Mouse (Mus musculus): ENCODE measurements around the gene Klf11. TPM values are rescaled to one million over a fixed set of nuclear protein-coding genes. Genes with fewer than 3 reads are reported as not detected.
"Not testable (repeated sequence)": the region's sequence is repeated elsewhere in the genome, so short reads cannot be mapped to it uniquely, and the experiment has no call there.

Klf11 gene
- polyA plus RNA-seq, 2 experiments, result 12.1 to 13.3 TPM

DNA sequence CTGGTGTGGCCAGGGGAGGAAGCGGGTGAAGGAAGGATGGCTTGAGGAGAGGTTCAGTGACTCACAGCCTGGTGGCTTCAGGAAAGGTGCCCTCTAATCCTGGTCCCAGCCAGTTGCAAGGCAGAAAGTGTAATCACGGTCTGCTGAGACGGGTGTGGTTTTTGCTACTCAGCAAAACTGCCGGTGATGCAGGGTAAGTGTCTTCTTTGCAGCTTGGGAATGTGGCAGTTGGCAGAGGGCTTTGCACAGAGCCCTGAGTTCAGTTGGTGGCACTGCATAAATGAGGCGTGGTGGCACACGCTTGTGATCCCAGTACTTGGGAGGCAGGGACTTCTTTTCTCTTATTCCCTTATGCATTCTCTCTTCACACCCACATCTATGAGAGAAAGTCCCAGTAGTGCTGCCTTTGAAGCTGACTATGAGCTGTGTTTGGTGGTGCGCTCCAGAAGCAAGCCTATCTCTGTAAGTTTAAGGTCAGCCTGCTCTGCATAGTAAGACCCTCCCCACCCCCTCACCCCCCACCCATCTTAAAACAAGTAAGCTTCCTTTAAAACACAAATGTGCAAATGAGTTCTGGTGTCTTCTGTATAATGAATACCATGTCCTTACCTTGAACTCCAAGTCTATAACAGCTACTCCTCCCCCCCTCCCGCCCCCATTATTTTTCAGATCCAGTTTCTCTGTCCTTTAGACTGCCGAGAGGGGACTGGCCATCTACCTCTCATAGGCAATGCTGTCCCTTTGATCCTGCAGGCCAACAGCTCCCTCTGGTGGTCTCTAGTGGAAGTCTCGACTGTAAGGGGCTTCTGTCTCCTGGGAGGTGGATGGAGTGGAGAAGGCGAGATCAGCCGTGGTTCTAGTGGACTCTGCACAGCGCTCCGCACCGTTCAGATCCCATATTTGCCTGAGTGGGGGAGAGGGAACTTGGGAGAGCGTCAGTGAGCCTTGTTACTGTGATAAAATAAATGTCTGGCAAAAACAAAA, 45.7 kb downstream of the Klf11 start:
- DNase-seq (ENCODE audit: low spot score) (peak; percentile 85), ATAC-seq (ENCODE audit: low FRiP score, low read depth) (peak; percentile 84)
- 38% methylated on average over 16 of the region's 16 CpGs for WGBS
- Histone ChIP-seq H3K27ac (replicated peaks; ENCODE audit: low read depth, low read length) (no peak overlapping the region), H3K4me1 (ENCODE audit: control insufficient read depth, insufficient read depth, low read length) (no peaks in the 10 kb centered on the region), H3K27me3 (ENCODE audit: control insufficient read depth, insufficient read depth, low read length) (no peaks in the 10 kb centered on the region), H3K36me3 (ENCODE audit: control insufficient read depth, insufficient read depth, low read length) (no peaks in the 10 kb centered on the region), H3K4me3 (replicated peaks; ENCODE audit: low read length) (no peak overlapping the region), H3K9me3 (ENCODE audit: control insufficient read depth, low read length) (no peaks in the 10 kb centered on the region), H3K4me2 (replicated peaks; ENCODE audit: low read depth, low read length, severe bottlenecking) (no peak overlapping the region), H3K9ac (ENCODE audit: low read depth, low read length, severe bottlenecking) (no peak overlapping the region)
- no peak for TF ChIP-seq POLR2A (IDR thresholded peaks at IDR 0.05; ENCODE audit: borderline replicate concordance, extremely low read depth, insufficient read depth, insufficient read length)

DNA sequence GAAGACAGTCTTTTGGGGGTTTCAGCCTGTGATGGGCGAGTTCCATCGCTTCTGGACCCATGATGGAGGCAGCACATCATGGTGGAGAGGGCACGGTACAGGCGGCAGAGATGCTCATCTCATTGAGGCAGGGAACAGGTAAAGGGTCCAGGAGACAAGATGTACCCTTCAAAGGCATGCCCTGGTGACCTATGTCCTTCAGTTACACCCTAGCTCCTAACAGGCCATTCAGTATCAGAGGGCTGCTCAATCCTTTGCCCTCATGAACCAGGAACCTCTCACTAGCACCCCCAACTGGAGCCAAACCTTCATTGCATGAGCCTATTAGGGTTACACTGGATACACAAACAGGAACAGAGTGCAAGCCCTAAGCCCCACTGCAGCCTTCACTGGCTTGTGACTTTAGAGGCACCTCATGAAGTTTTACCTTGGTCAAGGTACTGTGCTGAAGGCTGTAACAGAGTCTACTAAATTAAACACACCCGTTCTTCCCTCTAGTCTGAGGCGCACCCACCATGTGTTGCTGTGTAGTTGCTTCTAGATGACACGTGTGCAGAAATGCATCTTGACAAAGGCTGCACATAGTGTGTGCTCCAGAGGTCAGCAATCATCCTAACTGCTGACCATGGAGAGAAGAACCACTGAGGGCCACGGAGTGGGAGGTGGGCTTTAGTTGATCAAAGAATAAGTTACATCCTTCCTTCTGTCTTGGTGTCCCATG, 46.6 kb downstream of the Klf11 start:
- DNase-seq (ENCODE audit: low spot score) (no peak), ATAC-seq (ENCODE audit: low FRiP score, low read depth) (no peak)
- TF ChIP-seq POLR2A (IDR thresholded peaks at IDR 0.05; ENCODE audit: borderline replicate concordance, extremely low read depth, insufficient read depth, insufficient read length), result no peak
- Histone ChIP-seq H3K4me2 (replicated peaks; ENCODE audit: low read depth, low read length, severe bottlenecking) (no peak overlapping the region), H3K9me3 (ENCODE audit: control insufficient read depth, low read length) (no peaks in the 10 kb centered on the region), H3K27ac (replicated peaks; ENCODE audit: low read depth, low read length) (no peak overlapping the region), H3K4me3 (replicated peaks; ENCODE audit: low read length) (no peak overlapping the region), H3K36me3 (ENCODE audit: control insufficient read depth, insufficient read depth, low read length) (no peaks in the 10 kb centered on the region), H3K27me3 (ENCODE audit: control insufficient read depth, insufficient read depth, low read length) (no peaks in the 10 kb centered on the region), H3K4me1 (ENCODE audit: control insufficient read depth, insufficient read depth, low read length) (no peaks in the 10 kb centered on the region), H3K9ac (ENCODE audit: low read depth, low read length, severe bottlenecking) (no peak overlapping the region)
- WGBS, result 53% methylated on average over 8 of the region's 8 CpGs

DNA sequence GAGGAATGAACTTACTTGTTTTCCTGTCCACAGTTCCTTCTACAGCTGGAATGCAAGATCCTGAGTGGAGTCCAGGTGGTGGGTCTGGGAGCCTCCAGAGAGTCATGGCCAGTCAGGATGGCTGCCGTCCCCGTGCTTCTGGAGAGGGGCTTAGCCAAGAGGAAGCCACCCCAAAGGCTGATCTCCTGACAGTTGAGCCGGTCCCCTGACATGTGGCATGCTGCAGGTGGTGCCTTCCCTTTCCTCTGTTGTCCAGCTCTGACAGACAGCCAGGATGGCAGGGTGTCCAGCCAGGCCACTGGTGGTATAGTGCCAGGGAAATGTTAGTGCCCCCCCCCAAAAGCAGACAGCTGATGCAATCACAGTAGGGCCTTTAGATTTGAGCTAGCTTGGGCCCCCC, 47.4 kb downstream of the Klf11 start:
- no peak overlapping the region for H3K27ac ChIP-seq (replicated peaks; ENCODE audit: low read depth, low read length)
- H3K4me2 ChIP-seq (replicated peaks; ENCODE audit: low read depth, low read length, severe bottlenecking), result no peak overlapping the region
- H3K9ac ChIP-seq (ENCODE audit: low read depth, low read length, severe bottlenecking), result no peak overlapping the region
- DNase-seq (ENCODE audit: low spot score), result no peak
- WGBS, result 76% methylated on average over 3 of the region's 3 CpGs
- no peaks in the 10 kb centered on the region for H3K4me1 ChIP-seq (ENCODE audit: control insufficient read depth, insufficient read depth, low read length)
- no peak overlapping the region for H3K4me3 ChIP-seq (replicated peaks; ENCODE audit: low read length)
- no peak for ATAC-seq (ENCODE audit: low FRiP score, low read depth)
- TF ChIP-seq POLR2A (IDR thresholded peaks at IDR 0.05; ENCODE audit: borderline replicate concordance, extremely low read depth, insufficient read depth, insufficient read length), result no peak
- no peaks in the 10 kb centered on the region for H3K36me3 ChIP-seq (ENCODE audit: control insufficient read depth, insufficient read depth, low read length)
- no peaks in the 10 kb centered on the region for H3K27me3 ChIP-seq (ENCODE audit: control insufficient read depth, insufficient read depth, low read length)
- no peaks in the 10 kb centered on the region for H3K9me3 ChIP-seq (ENCODE audit: control insufficient read depth, low read length)

DNA sequence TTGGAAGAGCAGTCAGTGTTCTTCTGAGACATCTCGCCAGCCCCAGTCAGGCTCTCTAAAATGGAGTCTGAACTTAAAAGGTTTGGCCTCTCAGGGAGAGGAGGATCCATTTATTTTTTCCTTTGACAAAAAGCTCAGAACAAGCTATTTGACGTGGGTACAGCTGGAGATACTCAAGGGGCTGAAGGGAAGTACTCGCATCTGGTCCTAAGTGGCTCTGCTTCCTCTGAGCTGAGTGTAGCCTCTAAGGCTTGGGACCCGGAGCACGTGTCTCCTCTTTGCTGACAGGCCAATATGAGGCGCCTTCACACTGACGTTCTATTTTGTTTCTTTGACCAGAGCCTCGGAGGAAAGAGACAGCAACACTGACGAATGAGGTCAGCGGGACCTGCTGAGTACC, 48.5 kb downstream of the Klf11 start:
- no peaks in the 10 kb centered on the region for H3K4me1 ChIP-seq (ENCODE audit: control insufficient read depth, insufficient read depth, low read length)
- no peaks in the 10 kb centered on the region for H3K27me3 ChIP-seq (ENCODE audit: control insufficient read depth, insufficient read depth, low read length)
- H3K4me3 ChIP-seq (replicated peaks; ENCODE audit: low read length), result no peak overlapping the region
- TF ChIP-seq POLR2A (IDR thresholded peaks at IDR 0.05; ENCODE audit: borderline replicate concordance, extremely low read depth, insufficient read depth, insufficient read length), result no peak
- ATAC-seq (ENCODE audit: low FRiP score, low read depth) (no peak), DNase-seq (ENCODE audit: low spot score) (no peak)
- no peaks in the 10 kb centered on the region for H3K9me3 ChIP-seq (ENCODE audit: control insufficient read depth, low read length)
- no peak overlapping the region for H3K9ac ChIP-seq (ENCODE audit: low read depth, low read length, severe bottlenecking)
- no peak overlapping the region for H3K4me2 ChIP-seq (replicated peaks; ENCODE audit: low read depth, low read length, severe bottlenecking)
- no peak overlapping the region for H3K27ac ChIP-seq (replicated peaks; ENCODE audit: low read depth, low read length)
- no peaks in the 10 kb centered on the region for H3K36me3 ChIP-seq (ENCODE audit: control insufficient read depth, insufficient read depth, low read length)
- WGBS, result 57% methylated on average over 10 of the region's 10 CpGs

DNA sequence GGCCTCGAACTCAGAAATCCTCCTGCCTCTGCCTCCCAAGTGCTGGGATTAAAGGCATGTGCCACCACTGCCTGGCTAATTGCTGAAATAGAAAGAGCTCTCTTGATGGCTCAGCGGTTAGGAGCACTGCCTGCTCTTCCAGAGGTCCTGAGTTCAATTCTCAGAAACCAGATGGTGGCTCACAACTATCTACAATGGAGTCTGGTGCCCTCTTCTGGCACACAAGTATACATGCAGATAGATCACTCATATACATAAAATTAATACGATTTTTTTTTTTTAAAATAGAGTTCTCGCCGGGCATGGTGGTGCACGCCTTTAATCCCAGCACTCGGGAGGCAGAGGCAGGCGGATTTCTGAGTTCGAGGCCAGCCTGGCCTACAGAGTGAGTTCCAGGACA, 50.5 kb downstream of the Klf11 start:
- not testable (repeated sequence) for H3K9ac ChIP-seq (ENCODE audit: low read depth, low read length, severe bottlenecking); H3K4me2 ChIP-seq (replicated peaks; ENCODE audit: low read depth, low read length, severe bottlenecking); H3K27ac ChIP-seq (replicated peaks; ENCODE audit: low read depth, low read length); H3K4me3 ChIP-seq (replicated peaks; ENCODE audit: low read length); H3K36me3 ChIP-seq (ENCODE audit: control insufficient read depth, insufficient read depth, low read length); DNase-seq (ENCODE audit: low spot score); H3K9me3 ChIP-seq (ENCODE audit: control insufficient read depth, low read length); H3K27me3 ChIP-seq (ENCODE audit: control insufficient read depth, insufficient read depth, low read length); ATAC-seq (ENCODE audit: low FRiP score, low read depth); H3K4me1 ChIP-seq (ENCODE audit: control insufficient read depth, insufficient read depth, low read length)
- 85% methylated on average over 9 of the region's 9 CpGs for WGBS

Measured in limb, embryonic 14.5 days (tissue).